Mouse (Mus musculus) lung, embryonic 15.5 days (tissue): ENCODE measurements at regions not wholly inside any gene's neighbourhood (a gene's known extent, or its start where the extent isn't known, plus 50 kb on each side); places are given as distances from the start of the nearest gene placed in this dataset.

Experiments
- ATAC-seq: fragments of 200-750 bp; cut with Nextera tagmentation; 2 replicates; pipeline ENCODE4 v1.8.0; 2017; ENCODE audit warnings: moderate number of reproducible peaks, borderline replicate concordance; ENCODE audit not compliant: low FRiP score, low TSS enrichment; ENCODE audit errors: extremely low read depth
- H3K27ac ChIP-seq: fragments of 300-500 bp; sonication (generic); 2 replicates; pipeline ENCODE4 v1.5.1; 2015; ENCODE audit warnings: moderate library complexity, mild to moderate bottlenecking, inconsistent platforms
- H3K27me3 ChIP-seq: fragments of 300-500 bp; sonication (generic); 2 replicates; pipeline ENCODE4 v1.6.1; 2015; ENCODE audit warnings: inconsistent platforms
- H3K36me3 ChIP-seq: fragments of 300-500 bp; sonication (generic); 2 replicates; pipeline ENCODE4 v1.6.1; 2015; ENCODE audit warnings: inconsistent platforms
- H3K4me1 ChIP-seq: fragments of 300-500 bp; sonication (generic); 2 replicates; pipeline ENCODE4 v1.6.1; 2015; ENCODE audit warnings: inconsistent platforms
- H3K4me2 ChIP-seq: fragments of 300-500 bp; sonication (generic); 2 replicates; pipeline ENCODE4 v1.6.1; 2015; ENCODE audit warnings: inconsistent platforms, mild to moderate bottlenecking, moderate library complexity
- H3K4me3 ChIP-seq: fragments of 300-500 bp; sonication (generic); 2 replicates; pipeline ENCODE4 v1.5.1; 2015; ENCODE audit warnings: mild to moderate bottlenecking, inconsistent platforms
- H3K9ac ChIP-seq: fragments of 300-500 bp; sonication (generic); 2 replicates; pipeline ENCODE4 v1.6.1; 2015; ENCODE audit warnings: inconsistent platforms
- H3K9me3 ChIP-seq: fragments of 300-500 bp; sonication (generic); 2 replicates; pipeline ENCODE4 v1.6.1; 2016; ENCODE audit warnings: inconsistent platforms
- WGBS: fragments of 180-500 bp; shearing (Covaris S2); methylation state at CpG from one replicate; pipeline ENCODE4 v1.1.7; 2015; 5-methylcytosine and 5-hydroxymethylcytosine counted together

DNA sequence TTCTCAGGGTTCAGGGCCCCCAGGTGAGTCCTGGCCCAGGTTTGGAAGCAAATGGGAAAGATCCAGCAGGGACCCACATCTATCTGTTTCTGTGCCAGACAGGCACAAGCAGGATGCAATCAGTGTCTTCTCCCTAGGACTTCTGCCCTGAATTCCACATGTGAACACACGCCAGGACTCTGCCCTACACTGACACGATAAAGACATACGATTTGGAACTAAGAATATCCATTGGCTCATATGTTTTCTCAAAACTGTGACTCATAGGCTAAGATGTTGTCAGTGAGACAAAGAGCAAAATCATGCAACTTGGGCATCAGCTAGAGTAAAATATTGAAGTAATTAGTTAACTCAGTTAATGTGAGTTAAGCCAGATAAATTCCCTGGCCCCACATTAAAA is 112.6 kb downstream of the Cxcl12 start:
- no peaks in the 10 kb centered on the region for H3K36me3 ChIP-seq
- no peaks in the 10 kb centered on the region for H3K4me1 ChIP-seq
- H3K9ac ChIP-seq, result no peak overlapping the region
- H3K27ac ChIP-seq, result no peak overlapping the region
- H3K4me2 ChIP-seq, result no peak overlapping the region
- WGBS, result 84% methylated on average over 3 of the region's 3 CpGs
- H3K27me3 ChIP-seq, result no peaks in the 10 kb centered on the region
- H3K4me3 ChIP-seq, result no peak overlapping the region
- no peaks in the 10 kb centered on the region for H3K9me3 ChIP-seq
- no peak for ATAC-seq

DNA sequence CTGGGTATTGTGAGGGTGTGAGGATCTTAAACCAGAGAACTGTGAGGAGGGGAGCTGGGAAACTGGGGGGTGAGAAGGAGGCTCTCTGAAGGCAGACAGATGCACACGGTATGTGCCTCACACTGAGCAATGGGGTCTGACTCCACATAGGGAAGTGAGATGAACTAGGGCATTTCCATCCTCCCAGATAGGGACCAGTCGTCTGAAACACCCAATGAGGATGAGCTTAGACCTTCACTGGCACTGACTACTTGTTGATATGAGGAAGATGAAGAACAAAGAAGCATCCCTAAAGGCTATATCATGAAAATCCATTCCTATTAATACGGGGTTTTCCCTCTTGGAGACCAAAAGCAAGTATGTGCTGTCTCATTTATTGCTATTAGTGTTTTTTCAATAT is 115.3 kb downstream of the Cxcl12 start:
- no peak for ATAC-seq
- no peak overlapping the region for H3K4me3 ChIP-seq
- no peaks in the 10 kb centered on the region for H3K36me3 ChIP-seq
- H3K27me3 ChIP-seq, result no peaks in the 10 kb centered on the region
- no peak overlapping the region for H3K27ac ChIP-seq
- no peak overlapping the region for H3K4me2 ChIP-seq
- H3K9me3 ChIP-seq, result no peaks in the 10 kb centered on the region
- no peak overlapping the region for H3K9ac ChIP-seq
- WGBS, result 75% methylated on average over 3 of the region's 3 CpGs
- no peaks in the 10 kb centered on the region for H3K4me1 ChIP-seq

DNA sequence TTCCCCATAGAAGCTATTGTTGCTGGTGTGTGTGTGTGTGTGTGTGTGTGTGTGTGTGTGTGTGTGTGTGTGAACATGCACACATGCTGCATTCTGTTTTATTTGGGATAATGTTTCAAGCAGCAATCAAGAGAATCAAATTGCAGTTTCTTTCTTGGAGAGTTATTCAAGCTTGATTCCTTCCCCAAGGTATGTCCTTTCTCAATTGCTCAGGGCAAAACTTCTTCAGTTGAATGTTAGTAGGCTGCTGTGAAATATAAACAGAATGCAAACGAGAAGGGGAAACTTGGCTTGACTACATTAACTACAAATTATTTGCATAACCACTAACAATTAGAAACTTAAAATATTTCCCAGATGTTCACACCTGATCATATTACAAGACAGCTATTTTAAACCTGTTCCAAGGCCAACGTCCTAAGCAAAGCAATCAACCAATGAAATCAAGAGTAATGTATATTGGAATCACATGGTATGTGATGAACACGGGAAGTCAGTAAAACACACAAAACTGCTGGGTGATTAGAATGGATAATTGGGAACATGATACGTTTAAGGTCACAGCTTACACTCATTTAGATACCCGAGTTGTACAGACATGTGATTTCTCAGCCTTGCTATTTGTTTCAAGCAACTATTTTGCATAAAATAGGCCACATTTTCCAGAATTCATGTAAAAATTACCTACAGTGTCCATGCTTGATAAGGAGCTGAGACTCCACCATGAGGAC is 116.2 kb downstream of the Cxcl12 start:
- ATAC-seq, result no peak
- WGBS, result 60% methylated on average over 5 of the region's 5 CpGs
- Histone ChIP-seq H3K36me3 (no peaks in the 10 kb centered on the region), H3K4me2 (no peak overlapping the region), H3K9ac (no peak overlapping the region), H3K9me3 (no peaks in the 10 kb centered on the region), H3K4me1 (no peaks in the 10 kb centered on the region), H3K27ac (no peak overlapping the region), H3K4me3 (no peak overlapping the region), H3K27me3 (no peaks in the 10 kb centered on the region)

DNA sequence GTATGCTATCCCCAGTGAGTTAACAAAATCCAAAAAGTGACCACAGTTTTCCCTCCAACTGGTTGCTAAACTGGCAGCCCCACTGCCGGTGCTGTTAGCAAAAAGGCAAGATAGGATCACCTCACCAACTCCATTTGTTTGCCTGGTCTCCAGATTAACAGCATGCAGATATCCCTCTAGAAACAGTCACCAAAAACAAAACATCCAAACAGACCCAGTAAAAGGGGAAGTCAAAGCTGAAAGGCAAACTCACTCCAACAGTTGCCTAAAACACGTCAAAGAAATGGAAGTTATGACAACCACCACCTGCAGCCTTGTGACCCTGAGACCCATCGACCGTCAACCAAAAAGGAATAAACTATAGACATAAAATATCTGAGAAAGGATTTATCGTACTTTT is 119.1 kb downstream of the Cxcl12 start:
- Histone ChIP-seq H3K9me3 (no peaks in the 10 kb centered on the region), H3K4me3 (no peak overlapping the region), H3K36me3 (no peaks in the 10 kb centered on the region), H3K4me2 (no peak overlapping the region), H3K27me3 (no peaks in the 10 kb centered on the region), H3K9ac (no peak overlapping the region), H3K27ac (no peak overlapping the region), H3K4me1 (no peaks in the 10 kb centered on the region)
- 70% methylated on average over 5 of the region's 5 CpGs for WGBS
- ATAC-seq, result no peak

DNA sequence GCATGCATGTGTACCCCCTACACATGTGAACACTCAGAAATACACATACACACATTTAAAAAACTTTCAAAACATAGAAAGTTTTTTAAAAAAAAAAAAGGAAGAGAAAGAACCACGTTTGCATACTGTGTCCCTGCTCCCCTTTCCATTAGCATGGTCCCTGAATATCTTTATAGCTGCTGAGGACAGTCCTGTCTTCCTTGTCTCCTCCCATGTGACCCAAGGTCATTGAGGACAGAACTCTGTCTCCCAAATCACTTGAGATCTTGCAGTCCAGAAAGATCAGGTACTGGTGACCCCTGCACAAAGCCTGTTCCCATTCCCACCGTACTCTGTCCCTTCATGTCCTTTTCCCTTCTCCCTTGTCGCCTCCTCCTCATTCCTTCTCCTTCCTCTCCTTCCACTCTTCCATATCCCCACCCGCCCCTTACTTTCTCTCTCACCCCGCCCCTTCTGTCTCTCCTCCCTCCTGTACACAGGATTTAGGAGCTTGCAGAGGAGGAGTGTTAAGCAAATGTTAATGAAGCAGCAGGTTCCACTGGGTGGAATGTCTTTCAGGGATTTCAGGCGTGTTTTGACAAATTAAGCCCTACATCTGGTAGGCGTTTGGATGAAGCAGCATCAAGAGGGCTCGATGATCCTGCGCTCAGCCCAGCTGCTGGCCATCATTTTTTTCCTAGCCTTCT is 125.6 kb downstream of the Cxcl12 start:
- no peaks in the 10 kb centered on the region for H3K9me3 ChIP-seq
- no peaks in the 10 kb centered on the region for H3K4me1 ChIP-seq
- H3K27ac ChIP-seq, result no peak overlapping the region
- no peak overlapping the region for H3K9ac ChIP-seq
- WGBS, result 28% methylated on average over 9 of the region's 9 CpGs
- no peaks in the 10 kb centered on the region for H3K27me3 ChIP-seq
- no peak overlapping the region for H3K4me3 ChIP-seq
- no peaks in the 10 kb centered on the region for H3K36me3 ChIP-seq
- no peak overlapping the region for H3K4me2 ChIP-seq
- no peak for ATAC-seq

GRCm38 (mm10) chr6:117297918-117298317 is 129.6 kb downstream of the Cxcl12 start:
- H3K9ac ChIP-seq, result no peak overlapping the region
- H3K4me1 ChIP-seq, result no peaks in the 10 kb centered on the region
- ATAC-seq, result no peak
- H3K4me3 ChIP-seq, result no peak overlapping the region
- no peak overlapping the region for H3K4me2 ChIP-seq
- WGBS, result 49% methylated on average over 2 of the region's 2 CpGs
- no peaks in the 10 kb centered on the region for H3K27me3 ChIP-seq
- H3K9me3 ChIP-seq, result no peaks in the 10 kb centered on the region
- H3K36me3 ChIP-seq, result no peaks in the 10 kb centered on the region
- no peak overlapping the region for H3K27ac ChIP-seq

DNA sequence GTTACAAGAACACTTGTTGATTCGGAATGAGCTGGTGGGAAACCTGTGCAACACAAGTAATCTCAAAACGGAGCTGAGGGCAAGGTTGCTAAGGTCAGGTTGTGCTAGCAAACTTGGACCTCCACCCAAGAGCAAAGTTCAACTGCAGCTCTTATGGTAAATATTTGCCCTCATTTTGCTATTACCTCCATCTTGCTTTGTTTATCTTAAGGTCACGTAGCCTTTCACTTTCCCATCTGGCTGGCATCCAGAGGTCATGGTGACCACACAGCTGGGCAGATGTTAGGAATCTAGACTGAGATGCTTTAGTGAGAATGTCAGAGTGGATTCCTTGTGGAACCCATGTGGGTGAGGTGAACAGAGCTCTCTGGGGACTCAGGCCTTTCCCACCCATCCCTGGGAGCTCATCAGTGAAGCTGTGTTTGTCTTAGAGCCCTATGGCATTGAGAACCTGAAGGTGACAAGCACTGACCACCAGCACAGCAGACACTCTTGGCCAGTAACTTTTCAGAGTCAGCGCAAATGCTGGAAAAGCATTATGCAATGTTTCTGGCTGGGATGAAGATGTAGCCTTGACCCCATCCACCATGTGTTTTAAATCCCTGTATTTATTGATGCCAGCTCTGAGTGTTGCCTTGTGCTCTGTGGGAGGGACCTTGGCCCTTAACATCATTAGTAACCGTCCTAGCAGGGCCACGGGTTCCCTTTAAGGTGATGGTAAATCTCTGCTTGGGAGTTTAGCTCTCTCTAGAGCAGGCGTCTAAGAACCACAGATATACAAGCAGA is 131.4 kb downstream of the Cxcl12 start:
- Histone ChIP-seq H3K9ac (no peak overlapping the region), H3K9me3 (no peaks in the 10 kb centered on the region), H3K27me3 (no peaks in the 10 kb centered on the region), H3K36me3 (no peaks in the 10 kb centered on the region), H3K4me3 (no peak overlapping the region), H3K4me1 (no peaks in the 10 kb centered on the region), H3K27ac (no peak overlapping the region), H3K4me2 (no peak overlapping the region)
- WGBS, result 52% methylated on average over 7 of the region's 7 CpGs
- no peak for ATAC-seq

GRCm38 (mm10) chr6:117303361-117303760 is 135.0 kb downstream of the Cxcl12 start:
- no peaks in the 10 kb centered on the region for H3K27me3 ChIP-seq
- H3K9ac ChIP-seq, result no peak overlapping the region
- H3K4me1 ChIP-seq, result no peaks in the 10 kb centered on the region
- ATAC-seq, result no peak
- 47% methylated on average over 4 of the region's 5 CpGs for WGBS
- H3K27ac ChIP-seq, result no peak overlapping the region
- no peaks in the 10 kb centered on the region for H3K9me3 ChIP-seq
- no peaks in the 10 kb centered on the region for H3K36me3 ChIP-seq
- H3K4me2 ChIP-seq, result no peak overlapping the region
- H3K4me3 ChIP-seq, result no peak overlapping the region

GRCm38 (mm10) chr6:117305736-117306250 is 137.5 kb downstream of the Cxcl12 start:
- Histone ChIP-seq H3K4me2 (no peak overlapping the region), H3K27ac (no peak overlapping the region), H3K36me3 (no peaks in the 10 kb centered on the region), H3K27me3 (no peaks in the 10 kb centered on the region), H3K4me1 (no peaks in the 10 kb centered on the region), H3K9me3 (no peaks in the 10 kb centered on the region), H3K9ac (no peak overlapping the region), H3K4me3 (no peak overlapping the region)
- 79% methylated on average over 4 of the region's 4 CpGs for WGBS
- ATAC-seq, result no peak

- Histone ChIP-seq H3K4me2 (no peak overlapping the region), H3K27me3 (no peaks in the 10 kb centered on the region), H3K36me3 (no peaks in the 10 kb centered on the region), H3K9me3 (no peaks in the 10 kb centered on the region), H3K4me1 (no peaks in the 10 kb centered on the region), H3K4me3 (no peak overlapping the region), H3K9ac (no peak overlapping the region), H3K27ac (no peak overlapping the region)
- no peak for ATAC-seq
- 55% methylated on average over 2 of the region's 2 CpGs for WGBS
These were observed 140.3 kb downstream of the Cxcl12 start for GRCm38 (mm10) chr6:117308636-117309035.

DNA sequence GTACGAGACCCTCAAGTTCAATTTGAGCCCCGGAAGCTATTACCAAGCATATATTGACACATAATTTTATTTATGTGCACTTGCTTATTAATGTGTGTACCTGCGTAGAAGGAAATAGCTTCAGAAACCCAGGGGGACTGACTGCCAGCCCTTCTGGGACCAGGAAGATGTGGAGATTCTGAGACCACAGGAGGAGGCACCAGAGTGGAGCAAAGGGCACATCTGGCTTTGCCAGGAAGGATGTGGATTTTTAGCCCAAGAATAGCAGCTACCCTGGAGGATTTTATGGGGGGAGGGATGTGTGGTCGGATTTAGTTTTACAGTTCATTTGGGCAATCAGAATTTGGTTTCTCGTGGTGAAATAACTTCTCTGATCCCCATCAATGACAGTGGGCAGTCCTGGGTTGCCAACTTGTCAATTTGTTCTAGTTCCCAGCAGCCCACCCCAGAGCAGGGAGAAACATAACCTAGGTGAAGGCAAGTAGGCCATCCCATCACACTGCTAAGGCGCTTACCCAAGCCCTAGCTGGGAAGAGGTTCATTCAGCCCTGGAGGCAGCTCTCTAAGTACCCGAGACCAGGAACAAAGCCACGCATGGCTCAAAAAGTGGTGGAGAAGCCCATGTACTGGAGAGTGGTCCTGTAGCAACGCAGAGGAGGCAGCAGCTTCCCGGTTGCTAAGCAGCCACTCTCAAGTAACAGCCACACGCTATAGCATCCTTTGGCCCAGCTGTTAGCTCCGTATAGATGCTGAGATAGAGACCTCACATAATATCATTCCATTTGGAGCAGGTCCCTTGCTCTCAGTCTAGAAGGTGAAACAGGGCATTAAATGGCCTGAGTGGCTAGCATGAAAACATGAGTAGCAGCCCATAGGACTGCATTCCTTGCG is 144.8 kb downstream of the Cxcl12 start:
- 78% methylated on average over 13 of the region's 13 CpGs for WGBS
- H3K9ac ChIP-seq, result no peak overlapping the region
- H3K4me3 ChIP-seq, result no peak overlapping the region
- no peaks in the 10 kb centered on the region for H3K4me1 ChIP-seq
- no peak overlapping the region for H3K27ac ChIP-seq
- H3K27me3 ChIP-seq, result no peaks in the 10 kb centered on the region
- no peak overlapping the region for H3K4me2 ChIP-seq
- H3K36me3 ChIP-seq, result no peaks in the 10 kb centered on the region
- no peak for ATAC-seq
- H3K9me3 ChIP-seq, result no peaks in the 10 kb centered on the region
